Mouse (Mus musculus) MEL (cell line): Measurements from ENCODE around the gene Stac2. TPM values are rescaled to one million over a fixed set of nuclear protein-coding genes. Genes with fewer than 3 reads are reported as not detected.

Experiments
- DNase-seq: peaks from one replicate; pipeline ENCODE4 v3.0.0; 2011; ENCODE audit warnings: low read depth, low spot score
- H3K27ac ChIP-seq: 2 replicates; pipeline ENCODE4 v1.5.1; 2012; ENCODE audit warnings: low read depth, mild to moderate bottlenecking, control low read depth, low read length, moderate library complexity; ENCODE audit not compliant: control insufficient read depth
- H3K27me3 ChIP-seq, 2 experiments: fragments of 150-350 bp in 1 of 2; sonication (generic) in 1 of 2; 2 replicates each; pipeline ENCODE4 v1.6.1; 2012; ENCODE audit warnings: low read length in 2 of 2, mild to moderate bottlenecking in 2 of 2, improper control_type of control experiment in 1 of 2, moderate library complexity in 1 of 2; ENCODE audit not compliant: insufficient read depth in 2 of 2, control insufficient read depth in 1 of 2
- H3K36me3 ChIP-seq, 2 experiments: 2 replicates each; pipeline ENCODE4 v1.6.1; 2012 to 2014; ENCODE audit warnings: low read length in 2 of 2, improper control_type of control experiment in 1 of 2, inconsistent platforms in 1 of 2, mild to moderate bottlenecking in 1 of 2; ENCODE audit not compliant: insufficient read depth in 2 of 2, control insufficient read depth in 1 of 2
- H3K4me1 ChIP-seq, 2 experiments: fragments of 150-350 bp in 1 of 2; sonication (generic) in 1 of 2; 2 replicates each; pipeline ENCODE4 v1.6.1; 2012; ENCODE audit warnings: low read length in 2 of 2, improper control_type of control experiment in 1 of 2, mild to moderate bottlenecking in 1 of 2; ENCODE audit not compliant: insufficient read depth in 2 of 2, control insufficient read depth in 1 of 2
- H3K4me3 ChIP-seq, 2 experiments: fragments of 150-350 bp in 1 of 2; sonication (generic) in 1 of 2; 2 replicates each; pipeline ENCODE4 v1.5.1; 2012; ENCODE audit warnings: low read depth in 2 of 2, low read length in 2 of 2, mild to moderate bottlenecking in 2 of 2, moderate library complexity in 2 of 2, control low read depth in 1 of 2, improper control_type of control experiment in 1 of 2; ENCODE audit not compliant: control insufficient read depth in 1 of 2, insufficient read depth in 1 of 2
- H3K79me2 ChIP-seq: 2 replicates; pipeline ENCODE4 v1.6.1; 2012; ENCODE audit warnings: mild to moderate bottlenecking, low read length, moderate library complexity; ENCODE audit not compliant: control insufficient read depth, poor library complexity, insufficient read depth
- H3K9ac ChIP-seq: 2 replicates; pipeline ENCODE4 v1.6.1; 2012; ENCODE audit warnings: low read depth, mild to moderate bottlenecking, control low read depth, low read length, moderate library complexity; ENCODE audit not compliant: control insufficient read depth, poor library complexity, severe bottlenecking
- H3K9me3 ChIP-seq: fragments of 150-350 bp; sonication (generic); replicated peaks from 2 replicates; pipeline ENCODE4 v1.6.1; 2012; ENCODE audit warnings: mild to moderate bottlenecking, low read length, improper control_type of control experiment, moderate library complexity; ENCODE audit not compliant: insufficient read depth
- CHD1 ChIP-seq: IDR thresholded peaks from 2 replicates; pipeline ENCODE4 v1.6.1; 2012; ENCODE audit warnings: low read depth, mild to moderate bottlenecking, inconsistent platforms, low read length, improper control_type of control experiment
- CHD2 ChIP-seq: IDR thresholded peaks from 2 replicates; pipeline ENCODE4 v1.6.1; 2011; ENCODE audit warnings: low read length, improper control_type of control experiment
- E2F4 ChIP-seq: IDR thresholded peaks from 2 replicates; pipeline ENCODE4 v1.6.1; 2011; ENCODE audit warnings: low read depth, low read length, improper control_type of control experiment, borderline replicate concordance
- ELF1 ChIP-seq: IDR thresholded peaks from 2 replicates; pipeline ENCODE4 v1.6.1; 2014; ENCODE audit warnings: low read depth, mild to moderate bottlenecking, inconsistent platforms, low read length, improper control_type of control experiment, moderate library complexity
- EP300 ChIP-seq, 2 experiments: IDR thresholded peaks; 2 replicates each; pipeline ENCODE4 v1.6.1; 2011; ENCODE audit warnings: improper control_type of control experiment in 2 of 2, low read length in 2 of 2, low read depth in 1 of 2, mild to moderate bottlenecking in 1 of 2
- ETS1 ChIP-seq: IDR thresholded peaks from 2 replicates; pipeline ENCODE4 v1.6.1; 2012; ENCODE audit warnings: low read depth, mild to moderate bottlenecking, inconsistent platforms, low read length, improper control_type of control experiment, moderate library complexity
- GABPA ChIP-seq: IDR thresholded peaks from 2 replicates; pipeline ENCODE4 v1.6.1; 2012; ENCODE audit warnings: low read depth, mild to moderate bottlenecking, inconsistent platforms, low read length, improper control_type of control experiment, moderate library complexity
- HCFC1 ChIP-seq: IDR thresholded peaks from 2 replicates; pipeline ENCODE4 v1.6.1; 2012; ENCODE audit warnings: low read depth, mild to moderate bottlenecking, inconsistent platforms, low read length, improper control_type of control experiment, moderate library complexity
- JUND ChIP-seq: IDR thresholded peaks from 2 replicates; pipeline ENCODE4 v1.6.1; 2011; ENCODE audit warnings: low read depth, mild to moderate bottlenecking, improper control_type of control experiment, low read length
- MAFK ChIP-seq: IDR thresholded peaks from 2 replicates; pipeline ENCODE4 v1.6.1; 2011; ENCODE audit warnings: low read depth, mild to moderate bottlenecking, low read length, improper control_type of control experiment, borderline replicate concordance
- MEF2A ChIP-seq: IDR thresholded peaks from 2 replicates; pipeline ENCODE4 v1.6.1; 2014; ENCODE audit warnings: low read depth, mild to moderate bottlenecking, inconsistent platforms, low read length, improper control_type of control experiment; ENCODE audit not compliant: poor library complexity, insufficient replicate concordance, severe bottlenecking; ENCODE audit errors: extremely low read depth
- MXI1 ChIP-seq: IDR thresholded peaks from 2 replicates; pipeline ENCODE4 v1.6.1; 2011; ENCODE audit warnings: mild to moderate bottlenecking, low read depth, low read length, improper control_type of control experiment
- MYB ChIP-seq: IDR thresholded peaks from 2 replicates; pipeline ENCODE4 v1.6.1; 2011; ENCODE audit warnings: mild to moderate bottlenecking, low read depth, low read length, improper control_type of control experiment
- MYC ChIP-seq: IDR thresholded peaks from 2 replicates; pipeline ENCODE4 v1.6.1; 2011; ENCODE audit warnings: low read depth, mild to moderate bottlenecking, low read length, improper control_type of control experiment, moderate library complexity
- NRF1 ChIP-seq: IDR thresholded peaks from 2 replicates; pipeline ENCODE4 v1.6.1; 2014; ENCODE audit warnings: low read depth, mild to moderate bottlenecking, inconsistent platforms, low read length, improper control_type of control experiment, moderate library complexity; ENCODE audit not compliant: poor library complexity, insufficient read depth, severe bottlenecking
- POLR2A ChIP-seq, 2 experiments: IDR thresholded peaks; 2 replicates each; pipeline ENCODE4 v1.6.1; 2011 to 2012; ENCODE audit warnings: low read length in 2 of 2, mild to moderate bottlenecking in 2 of 2, control low read depth in 1 of 2, improper control_type of control experiment in 1 of 2, low read depth in 1 of 2, moderate library complexity in 1 of 2; ENCODE audit not compliant: control insufficient read depth in 1 of 2, insufficient read depth in 1 of 2, poor library complexity in 1 of 2
- POLR2AphosphoS5 ChIP-seq: IDR thresholded peaks from 2 replicates; pipeline ENCODE4 v1.6.1; 2012; ENCODE audit warnings: low read depth, borderline replicate concordance, mild to moderate bottlenecking, inconsistent platforms, low read length, moderate library complexity, mixed read lengths
- SIN3A ChIP-seq: IDR thresholded peaks from 2 replicates; pipeline ENCODE4 v1.6.1; 2012; ENCODE audit warnings: low read length, improper control_type of control experiment, inconsistent platforms
- TAL1 ChIP-seq: IDR thresholded peaks from 2 replicates; pipeline ENCODE4 v1.6.1; 2012; ENCODE audit warnings: mild to moderate bottlenecking, inconsistent platforms, low read length, moderate library complexity, mixed read lengths
- TBP ChIP-seq: IDR thresholded peaks from 2 replicates; pipeline ENCODE4 v1.8.0; 2011; ENCODE audit warnings: low read depth, low read length, improper control_type of control experiment
- TCF12 ChIP-seq: IDR thresholded peaks from 2 replicates; pipeline ENCODE4 v1.6.1; 2014; ENCODE audit warnings: low read depth, mild to moderate bottlenecking, inconsistent platforms, low read length, improper control_type of control experiment, moderate library complexity
- UBTF ChIP-seq: IDR thresholded peaks from 2 replicates; pipeline ENCODE4 v1.6.1; 2012; ENCODE audit warnings: low read depth, mild to moderate bottlenecking, inconsistent platforms, low read length, improper control_type of control experiment, moderate library complexity, borderline replicate concordance; ENCODE audit not compliant: insufficient read depth
- USF2 ChIP-seq, 2 experiments: IDR thresholded peaks; 2 replicates each; pipeline ENCODE4 v1.6.1; 2011 to 2012; ENCODE audit warnings: improper control_type of control experiment in 2 of 2, low read length in 2 of 2, borderline replicate concordance in 1 of 2, inconsistent platforms in 1 of 2, low read depth in 1 of 2, mild to moderate bottlenecking in 1 of 2; ENCODE audit not compliant: insufficient read depth in 1 of 2
- ZC3H11A ChIP-seq: IDR thresholded peaks from 2 replicates; pipeline ENCODE4 v1.6.1; 2012; ENCODE audit warnings: low read depth, mild to moderate bottlenecking, inconsistent platforms, low read length, improper control_type of control experiment
- ZKSCAN1 ChIP-seq: IDR thresholded peaks from 2 replicates; pipeline ENCODE4 v1.6.1; 2012; ENCODE audit warnings: low read depth, mild to moderate bottlenecking, inconsistent platforms, low read length, improper control_type of control experiment, moderate library complexity
- ZNF384 ChIP-seq: IDR thresholded peaks from 2 replicates; pipeline ENCODE4 v1.6.1; 2012; ENCODE audit warnings: low read depth, mild to moderate bottlenecking, inconsistent platforms, low read length, improper control_type of control experiment
- polyA plus RNA-seq, 2 experiments: library from polyadenylated mRNA; stranded (reverse) in 1 of 2; unstranded in 1 of 2; fragments of >175 nt in 1 of 2; fragments of >200 nt in 1 of 2; gene quantifications; 2 replicates each; pipeline versions ENCODE4 v1.2.1 to v1.2.4; 2012; ENCODE audit warnings: low replicate concordance in 2 of 2, low read depth in 1 of 2; ENCODE audit not compliant: insufficient read length in 2 of 2, insufficient read depth in 1 of 2, missing spikeins in 1 of 2
- total RNA-seq: library from RNA; depleted of rRNA; stranded (reverse); fragments of 300-350 nt; gene quantifications from 2 replicates; pipeline ENCODE4 v1.2.3, GENCODE M21; 2012

Gene Stac2
- total and polyA plus RNA-seq, 3 experiments: 0.04 TPM; not detected in 2

DNA sequence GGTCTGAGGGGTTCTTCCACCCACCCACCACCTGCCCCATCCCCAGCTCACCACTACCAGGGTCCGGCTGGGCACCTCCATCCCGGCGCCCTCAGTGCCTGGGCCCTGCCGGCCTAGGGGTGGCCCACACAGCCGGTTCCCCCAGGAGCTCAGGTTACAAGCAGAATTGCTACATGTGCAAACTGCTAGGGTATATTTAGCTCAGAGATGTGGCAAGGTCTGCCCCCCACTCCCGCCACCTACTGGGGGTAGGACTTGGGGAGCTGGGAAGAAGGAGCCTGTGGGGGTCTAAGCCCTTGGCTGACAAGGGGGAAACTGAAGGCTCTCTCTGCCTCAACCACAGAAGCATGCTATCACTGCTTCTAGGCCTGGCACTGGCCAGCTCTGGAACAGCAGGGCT, 35.0 kb downstream of the Stac2 start:
- Histone ChIP-seq H3K4me3 (no peak overlapping the region), H3K27ac (no peak overlapping the region), H3K9ac (no peak overlapping the region), H3K9me3 (no peaks in the 10 kb centered on the region), H3K79me2 (peaks cover 4% of the 10 kb centered on the region; the same call in 1 of the 2 replicates), H3K4me1 (peaks cover under 1 to 6% of the 10 kb centered on the region in 2 experiments; a peak in 3 of 4 replicates), H3K36me3 (peaks cover 0 to under 1% of the 10 kb centered on the region in 2 experiments; a peak in 1 of 4 replicates), H3K27me3 (no peaks in the 10 kb centered on the region)
- no peak for DNase-seq
- TF ChIP-seq ZC3H11A (no peak), NRF1 (no peak), ZNF384 (no peak), GABPA (no peak), MXI1 (no peak), POLR2A (IDR thresholded peaks at IDR 0.05; ENCODE audit: control insufficient read depth in 1 of 2, insufficient read depth in 1 of 2, low read depth in 1 of 2, low read length in 2 of 2, poor library complexity in 1 of 2) (no peak), UBTF (no peak), ETS1 (no peak), POLR2AphosphoS5 (no peak), E2F4 (no peak), MYB (no peak), ELF1 (no peak)

DNA sequence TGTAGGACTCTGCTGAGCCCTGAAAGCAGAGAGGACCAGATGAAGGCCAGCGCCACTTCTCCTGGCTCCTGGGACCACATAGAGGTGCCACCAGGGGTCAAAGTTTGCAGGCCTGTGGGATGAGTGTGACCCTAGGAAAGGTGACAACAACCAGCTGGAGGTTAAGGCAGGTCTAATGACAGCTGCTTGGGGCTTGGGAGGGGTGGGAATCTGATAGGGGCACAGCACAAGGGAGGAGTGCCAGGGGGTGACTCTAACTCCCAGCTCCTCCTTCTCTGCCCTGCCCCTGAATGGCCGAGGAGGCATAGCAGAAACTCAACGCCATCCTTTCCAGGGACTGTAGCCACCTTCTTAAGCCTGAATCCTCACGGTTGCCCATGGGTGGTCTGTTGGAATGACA, 36.4 kb downstream of the Stac2 start:
- H3K27ac ChIP-seq: no peak overlapping the region
- H3K9me3 ChIP-seq: no peaks in the 10 kb centered on the region
- no peaks in the 10 kb centered on the region for H3K27me3 ChIP-seq

More for the DNA sequence above, 36.4 kb downstream of the Stac2 start:
- TF ChIP-seq UBTF: no peak
- TF ChIP-seq MEF2A: no peak
- TF ChIP-seq SIN3A: no peak
- no peak for TF ChIP-seq HCFC1
- TF ChIP-seq MAFK: no peak
- TF ChIP-seq ETS1: no peak
- no peak for TF ChIP-seq ZKSCAN1
- no peak for TF ChIP-seq GABPA
- TF ChIP-seq TCF12: no peak
- TF ChIP-seq MYC: no peak
- no peak for TF ChIP-seq EP300 (IDR thresholded peaks at IDR 0.05; ENCODE audit: low read depth in 1 of 2, low read length in 2 of 2)
- no peak for TF ChIP-seq TAL1
- TF ChIP-seq USF2 (IDR thresholded peaks at IDR 0.05; ENCODE audit: borderline replicate concordance in 1 of 2, insufficient read depth in 1 of 2, low read depth in 1 of 2, low read length in 2 of 2): no peak
- no peak for TF ChIP-seq CHD2
- no peak for TF ChIP-seq ZNF384
- no peak for TF ChIP-seq TBP
- no peak for TF ChIP-seq JUND
- TF ChIP-seq POLR2A (IDR thresholded peaks at IDR 0.05; ENCODE audit: control insufficient read depth in 1 of 2, insufficient read depth in 1 of 2, low read depth in 1 of 2, low read length in 2 of 2, poor library complexity in 1 of 2): no peak
- TF ChIP-seq CHD1: no peak
- no peak for TF ChIP-seq POLR2AphosphoS5
- H3K79me2 ChIP-seq: no peaks in the 10 kb centered on the region
- H3K36me3 ChIP-seq: no peaks in the 10 kb centered on the region
- no peak overlapping the region for H3K4me3 ChIP-seq
- H3K4me1 ChIP-seq: peaks cover 0 to 6% of the 10 kb centered on the region in 2 experiments; a peak in 2 of 4 replicates
- no peak overlapping the region for H3K9ac ChIP-seq
- DNase-seq: no peak
